Mouse (Mus musculus) embryonic facial prominence, embryonic 14.5 days (tissue): ENCODE measurements around the gene Ppfibp1. TPM values are rescaled to one million over a fixed set of nuclear protein-coding genes. Genes with fewer than 3 reads are reported as not detected.

Source experiments
- ATAC-seq: fragments of 200-750 bp; cut with Nextera tagmentation; 2 replicates; pipeline ENCODE4 v1.8.0; 2017; ENCODE audit warnings: low read depth, moderate number of reproducible peaks, moderate TSS enrichment
- DNase-seq: peaks from one replicate; pipeline ENCODE4 v3.0.0-alpha.2; 2015; ENCODE audit warnings: low spot score
- H3K27ac ChIP-seq: fragments of 300-500 bp; sonication (generic); replicated peaks from 2 replicates; pipeline ENCODE4 v1.5.1; 2014; ENCODE audit warnings: low read depth, mild to moderate bottlenecking, low read length, moderate library complexity
- H3K27me3 ChIP-seq: fragments of 300-500 bp; sonication (generic); replicated peaks from 2 replicates; pipeline ENCODE4 v1.6.1; 2014; ENCODE audit warnings: low read length; ENCODE audit not compliant: control insufficient read depth, insufficient read depth
- H3K36me3 ChIP-seq: fragments of 300-500 bp; sonication (generic); 2 replicates; pipeline ENCODE4 v1.6.1; 2014; ENCODE audit warnings: low read length, mixed read lengths; ENCODE audit not compliant: control insufficient read depth, insufficient read depth
- H3K4me1 ChIP-seq: fragments of 300-500 bp; sonication (generic); 2 replicates; pipeline ENCODE4 v1.6.1; 2014; ENCODE audit warnings: antibody characterized with exemption, low read length; ENCODE audit not compliant: control insufficient read depth, insufficient read depth
- H3K4me2 ChIP-seq: fragments of 300-500 bp; sonication (generic); 2 replicates; pipeline ENCODE4 v1.6.1; 2014; ENCODE audit warnings: low read depth, mild to moderate bottlenecking, low read length, moderate library complexity, mixed read lengths
- H3K4me3 ChIP-seq: fragments of 300-500 bp; sonication (generic); 2 replicates; pipeline ENCODE4 v1.5.1; 2014; ENCODE audit warnings: low read depth, mild to moderate bottlenecking, low read length
- H3K9ac ChIP-seq: fragments of 300-500 bp; sonication (generic); 2 replicates; pipeline ENCODE4 v1.6.1; 2014; ENCODE audit warnings: low read depth, mild to moderate bottlenecking, low read length, moderate library complexity, mixed read lengths
- H3K9me3 ChIP-seq: fragments of 300-500 bp; sonication (generic); 2 replicates; pipeline ENCODE4 v1.6.1; 2016; ENCODE audit warnings: low read length; ENCODE audit not compliant: control insufficient read depth
- WGBS: fragments of 180-500 bp; shearing (Covaris S2); extraction: QIAGEN DNeasy Blood & Tissue Kit; methylation state at CpG from one replicate; pipeline ENCODE4 v1.1.7; 2014; 5-methylcytosine and 5-hydroxymethylcytosine counted together
- polyA plus RNA-seq: library from polyadenylated mRNA; unstranded; fragments of >200 nt; fragmentation: Nextera tagmentation; extraction: Ambion mirVana; gene quantifications from 2 replicates; pipeline ENCODE4 v1.2.1, GENCODE M21; 2014

The Ppfibp1 gene
- polyA plus RNA-seq, 1 experiment from 2014 or later: 55.5 TPM

DNA sequence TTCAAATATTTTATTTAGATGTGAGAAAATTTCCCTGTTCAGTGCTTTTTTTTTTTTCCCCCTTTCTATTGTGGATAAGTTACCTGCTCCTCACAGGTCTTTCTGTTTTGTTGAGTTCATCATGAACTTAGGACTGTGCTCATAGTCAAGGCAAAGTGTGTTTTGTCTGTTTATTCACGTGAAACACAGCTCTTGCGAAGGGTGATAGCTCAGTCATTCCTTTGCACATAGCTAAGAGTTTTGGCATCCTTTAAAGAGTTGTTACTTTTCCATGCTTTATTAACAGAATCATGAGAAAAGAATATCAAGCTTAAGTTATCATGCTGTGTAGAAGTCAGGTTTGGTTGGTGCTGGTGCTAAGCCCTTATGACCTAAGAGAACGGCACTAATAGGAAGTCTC lies 16.4 kb downstream of the Ppfibp1 start:
- Histone ChIP-seq H3K9ac (no peak overlapping the region), H3K9me3 (no peaks in the 10 kb centered on the region), H3K4me2 (no peak overlapping the region), H3K4me3 (no peak overlapping the region), H3K27me3 (no peaks in the 10 kb centered on the region), H3K36me3 (no peaks in the 10 kb centered on the region), H3K27ac (no peak overlapping the region), H3K4me1 (peaks cover 14% of the 10 kb centered on the region)
- ATAC-seq (no peak), DNase-seq (no peak)
- 78% methylated on average over 3 of the region's 3 CpGs for WGBS

DNA sequence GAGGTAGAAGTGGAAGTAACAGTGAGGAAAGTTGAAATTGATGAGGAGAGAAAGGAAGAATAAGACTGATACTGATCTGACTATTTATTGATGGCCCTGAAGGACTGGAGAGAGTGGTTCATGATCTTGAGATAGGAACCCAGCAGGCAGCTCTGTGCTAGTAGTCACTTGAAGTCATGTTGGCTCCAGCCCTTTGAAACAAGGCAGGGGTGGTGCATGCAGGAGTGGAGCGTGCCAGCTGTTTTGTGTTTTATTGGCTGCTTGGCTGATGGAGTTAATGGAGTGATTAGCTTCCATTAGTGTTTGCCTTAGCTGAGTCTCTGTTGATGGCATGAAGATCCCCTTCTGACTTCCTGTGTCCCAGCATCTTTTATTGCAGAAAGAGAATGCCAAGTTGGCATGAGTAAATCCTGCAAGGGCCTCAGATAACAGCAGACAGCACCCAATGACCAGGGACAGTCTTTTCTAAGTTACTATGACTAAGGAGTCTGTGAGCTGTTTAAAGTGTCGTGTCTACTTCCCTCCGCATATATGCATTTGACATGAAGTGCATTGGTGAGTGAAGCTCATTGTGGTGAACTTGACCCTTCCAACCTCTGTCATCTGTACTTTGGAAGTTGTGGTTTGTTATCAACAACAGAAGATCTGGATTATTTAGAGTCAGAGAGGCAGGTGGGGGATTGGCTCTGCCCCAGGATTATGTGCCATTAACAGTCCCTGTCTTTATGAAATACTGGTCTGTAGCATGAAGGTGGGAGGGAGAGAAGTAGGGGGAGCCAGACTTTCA lies 17.9 kb downstream of the Ppfibp1 start:
- no peak overlapping the region for H3K9ac ChIP-seq
- no peak overlapping the region for H3K27ac ChIP-seq
- H3K9me3 ChIP-seq: no peaks in the 10 kb centered on the region
- no peaks in the 10 kb centered on the region for H3K36me3 ChIP-seq
- H3K4me1 ChIP-seq: peaks cover 14% of the 10 kb centered on the region
- no peaks in the 10 kb centered on the region for H3K27me3 ChIP-seq
- 86% methylated on average over 3 of the region's 3 CpGs for WGBS
- H3K4me3 ChIP-seq: no peak overlapping the region
- no peak overlapping the region for H3K4me2 ChIP-seq
- DNase-seq: no peak
- ATAC-seq: no peak

- Histone ChIP-seq H3K27me3 (no peaks in the 10 kb centered on the region), H3K27ac (no peak overlapping the region), H3K36me3 (no peaks in the 10 kb centered on the region), H3K4me3 (no peak overlapping the region), H3K9ac (no peak overlapping the region), H3K4me2 (no peak overlapping the region), H3K4me1 (peaks cover 14% of the 10 kb centered on the region), H3K9me3 (no peaks in the 10 kb centered on the region)
- 72% methylated on average over 5 of the region's 5 CpGs for WGBS
- no peak for ATAC-seq
- no peak for DNase-seq
Observed at GRCm38 (mm10) chr6:146907061-146907794, 18.9 kb downstream of the Ppfibp1 start.

DNA sequence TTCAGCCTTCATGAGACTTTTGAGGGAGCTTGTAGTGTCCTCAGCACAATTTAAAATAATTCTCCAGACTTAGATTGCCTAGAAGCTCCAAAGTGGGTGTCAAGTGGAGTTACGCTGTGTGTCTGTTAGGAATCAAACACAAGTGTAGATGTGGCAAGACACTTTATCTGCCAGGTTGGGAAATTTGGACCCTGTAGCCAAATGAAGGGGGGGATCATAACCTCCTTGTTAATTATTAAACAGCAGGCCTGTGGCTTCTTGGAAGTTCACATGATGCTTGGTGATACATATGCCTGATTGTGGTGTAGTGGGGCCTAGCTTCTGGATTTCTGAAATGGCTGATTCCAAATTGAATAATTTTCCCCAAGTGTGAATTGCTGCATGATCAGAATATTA lies 19.5 kb downstream of the Ppfibp1 start:
- Histone ChIP-seq H3K9ac (no peak overlapping the region), H3K4me1 (peaks cover 19% of the 10 kb centered on the region), H3K27ac (no peak overlapping the region), H3K4me3 (no peak overlapping the region), H3K9me3 (no peaks in the 10 kb centered on the region), H3K27me3 (no peaks in the 10 kb centered on the region), H3K36me3 (no peaks in the 10 kb centered on the region), H3K4me2 (no peak overlapping the region)
- ATAC-seq (no peak), DNase-seq (no peak)
- WGBS: 97% methylated on average over 1 of the region's 1 CpGs

DNA sequence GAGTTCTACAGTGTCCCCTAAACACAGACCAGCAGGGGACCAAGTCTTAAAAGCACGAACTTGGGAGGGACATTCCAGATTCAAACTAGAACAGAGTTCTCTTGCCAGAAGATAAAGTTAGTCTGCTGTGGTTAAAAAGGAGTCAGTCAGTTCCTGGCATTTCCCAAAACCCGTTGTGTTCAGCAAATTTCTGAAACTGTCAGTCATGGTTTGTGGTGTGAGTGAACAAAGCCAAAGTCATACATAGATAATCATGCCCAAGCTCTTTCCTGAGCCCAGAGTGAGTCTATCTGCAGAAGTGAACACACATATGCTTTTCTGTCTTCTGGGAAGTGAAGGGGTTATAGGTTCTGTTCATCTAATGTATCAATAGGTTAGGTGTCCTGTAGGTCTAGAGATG lies 20.5 kb downstream of the Ppfibp1 start:
- ATAC-seq: no peak
- Histone ChIP-seq H3K9me3 (no peaks in the 10 kb centered on the region), H3K9ac (no peak overlapping the region), H3K36me3 (no peaks in the 10 kb centered on the region), H3K27me3 (no peaks in the 10 kb centered on the region), H3K4me2 (no peak overlapping the region), H3K4me3 (no peak overlapping the region), H3K4me1 (peaks cover 28% of the 10 kb centered on the region), H3K27ac (no peak overlapping the region)
- 62% methylated on average over 2 of the region's 2 CpGs for WGBS
- DNase-seq: no peak

- WGBS: 76% methylated on average over 5 of the region's 5 CpGs
- Histone ChIP-seq H3K4me1 (peaks cover 33% of the 10 kb centered on the region), H3K27ac (no peak overlapping the region), H3K9me3 (no peaks in the 10 kb centered on the region), H3K36me3 (no peaks in the 10 kb centered on the region), H3K4me2 (no peak overlapping the region), H3K27me3 (no peaks in the 10 kb centered on the region), H3K4me3 (no peak overlapping the region), H3K9ac (no peak overlapping the region)
- ATAC-seq (no peak), DNase-seq (no peak)
Observed at GRCm38 (mm10) chr6:146909725-146910489, 21.6 kb downstream of the Ppfibp1 start.

GRCm38 (mm10) chr6:146910801-146911200 lies 22.5 kb downstream of the Ppfibp1 start:
- no peaks in the 10 kb centered on the region for H3K27me3 ChIP-seq
- H3K9me3 ChIP-seq: no peaks in the 10 kb centered on the region
- no peak overlapping the region for H3K9ac ChIP-seq
- no peak overlapping the region for H3K4me3 ChIP-seq
- peaks cover 32% of the 10 kb centered on the region for H3K4me1 ChIP-seq
- H3K4me2 ChIP-seq: no peak overlapping the region
- no peak for DNase-seq
- H3K27ac ChIP-seq: no peak overlapping the region
- no peak for ATAC-seq
- no peaks in the 10 kb centered on the region for H3K36me3 ChIP-seq
- 85% methylated on average over 2 of the region's 2 CpGs for WGBS

GRCm38 (mm10) chr6:146912835-146913488 lies 24.7 kb downstream of the Ppfibp1 start:
- no peaks in the 10 kb centered on the region for H3K36me3 ChIP-seq
- H3K4me1 ChIP-seq: peaks cover 19% of the 10 kb centered on the region
- DNase-seq (no peak), ATAC-seq (0 out of 2 replicates have a peak, but pooled peaks have one; percentile 23)
- no peaks in the 10 kb centered on the region for H3K9me3 ChIP-seq
- 6% methylated on average over 3 of the region's 3 CpGs for WGBS
- H3K9ac ChIP-seq: no peak overlapping the region
- no peaks in the 10 kb centered on the region for H3K27me3 ChIP-seq
- H3K4me3 ChIP-seq: no peak overlapping the region
- H3K27ac ChIP-seq: peak overlapping the region; percentile 65
- no peak overlapping the region for H3K4me2 ChIP-seq
